Mouse (Mus musculus): ENCODE data around the gene H2afx. TPM values are rescaled to one million over a fixed set of nuclear protein-coding genes. Genes with fewer than 3 reads are reported as not detected.
A peak's percentile ranks its signal among the peaks of the same experiment; 100 is the strongest.

Gene H2afx
- polyA plus RNA-seq, 1 experiment, result 347 TPM

GRCm38 (mm10) chr9:44379862-44380261 is 45.4 kb downstream of the H2afx start:
- peaks cover 25% of the 10 kb centered on the region for H3K79me2 ChIP-seq (ENCODE audit: control insufficient read depth, insufficient read depth)
- H3K79me3 ChIP-seq (ENCODE audit: low read depth), result peaks cover 19% of the 10 kb centered on the region
- peak overlapping the region; percentile 82 for H3K4me3 ChIP-seq (ENCODE audit: insufficient read depth, poor library complexity, severe bottlenecking)
- TF ChIP-seq MAX (IDR thresholded peaks at IDR 0.05) (no peak), FOSL1 (IDR thresholded peaks at IDR 0.05; ENCODE audit: insufficient read depth, low read length, poor library complexity, severe bottlenecking) (no peak), USF1 (IDR thresholded peaks at IDR 0.05; ENCODE audit: low read depth) (no peak), CEBPB (IDR thresholded peaks at IDR 0.05; ENCODE audit: low read depth) (no peak), CTCF (IDR thresholded peaks at IDR 0.05; ENCODE audit: control insufficient read depth, insufficient read depth, insufficient read length) (no peak), MYOD1 (IDR thresholded peaks at IDR 0.05; ENCODE audit: control insufficient read depth, insufficient read length, low read depth) (no peak), MYOG (IDR thresholded peaks at IDR 0.05; ENCODE audit: control insufficient read depth, extremely low read depth, insufficient read length) (no peak)
- H3ac ChIP-seq (ENCODE audit: control insufficient read depth, insufficient read length, low read depth), result peak overlapping the region; percentile 84
- H3K36me3 ChIP-seq (ENCODE audit: control insufficient read depth, insufficient read depth), result peaks cover 36% of the 10 kb centered on the region
- no peaks in the 10 kb centered on the region for H3K27me3 ChIP-seq (ENCODE audit: control insufficient read depth, insufficient read depth, insufficient read length)

GRCm38 (mm10) chr9:44384596-44384995 is 50.1 kb downstream of the H2afx start:
- Histone ChIP-seq H3K79me2 (ENCODE audit: control insufficient read depth, insufficient read depth) (peaks cover 18% of the 10 kb centered on the region), H3K4me3 (ENCODE audit: insufficient read depth, poor library complexity, severe bottlenecking) (no peak overlapping the region), H3K27me3 (ENCODE audit: control insufficient read depth, insufficient read depth, insufficient read length) (no peaks in the 10 kb centered on the region), H3ac (ENCODE audit: control insufficient read depth, insufficient read length, low read depth) (no peak overlapping the region), H3K36me3 (ENCODE audit: control insufficient read depth, insufficient read depth) (peaks cover 82% of the 10 kb centered on the region), H3K79me3 (ENCODE audit: low read depth) (peaks cover 17% of the 10 kb centered on the region)
- no peak for TF ChIP-seq MYOD1 (IDR thresholded peaks at IDR 0.05; ENCODE audit: control insufficient read depth, insufficient read length, low read depth)

Small RNA genes within 50 kb of the gene (microRNA-seq; reads per million reads assigned to microRNA genes)
- gene Gm44335 (ENCODE audit: borderline microRNAs expressed), result not detected

Other genes starting within 250 kb of the H2afx start
- gene Mfrp, start 233.0 kb upstream of the H2afx start, polyA plus RNA-seq (2012; fragmentation: generic; extraction: Trizol), result 0.05 TPM
- gene C1qtnf5, start 227.4 kb upstream of the H2afx start, polyA plus RNA-seq (2012; fragmentation: generic; extraction: Trizol), result 0.15 TPM
- 0.05 TPM for gene Gm49380, start 221.2 kb upstream of the H2afx start, polyA plus RNA-seq (2012; fragmentation: generic; extraction: Trizol)
- gene Rnf26, start 221.2 kb upstream of the H2afx start, polyA plus RNA-seq (2012; fragmentation: generic; extraction: Trizol), result 52.6 TPM
- gene Mcam, start 200.2 kb upstream of the H2afx start, polyA plus RNA-seq (2012; fragmentation: generic; extraction: Trizol), result 21.7 TPM
- gene Cbl, start 100.6 kb upstream of the H2afx start, polyA plus RNA-seq (2012; fragmentation: generic; extraction: Trizol), result 8.2 TPM
- gene Ccdc153, start 94.0 kb upstream of the H2afx start, polyA plus RNA-seq (2012; fragmentation: generic; extraction: Trizol), result 0.04 TPM
- not detected for gene Pdzd3, start 83.2 kb upstream of the H2afx start, polyA plus RNA-seq (2012; fragmentation: generic; extraction: Trizol)
- 3.4 TPM for gene Nlrx1, start 66.1 kb upstream of the H2afx start, polyA plus RNA-seq (2012; fragmentation: generic; extraction: Trizol)
- 0.21 TPM for gene Abcg4, start 46.1 kb upstream of the H2afx start, polyA plus RNA-seq (2012; fragmentation: generic; extraction: Trizol)
- gene Hinfp, start 29.0 kb upstream of the H2afx start, polyA plus RNA-seq (2012; fragmentation: generic; extraction: Trizol), result 9.1 TPM
- gene C2cd2l, start 14.4 kb upstream of the H2afx start, polyA plus RNA-seq (2012; fragmentation: generic; extraction: Trizol), result 18.8 TPM
- gene Dpagt1, start 8.7 kb upstream of the H2afx start, polyA plus RNA-seq (2012; fragmentation: generic; extraction: Trizol), result 34.0 TPM
- gene Hmbs, start 9.5 kb downstream of the H2afx start, polyA plus RNA-seq (2012; fragmentation: generic; extraction: Trizol), result 59.6 TPM
- gene Vps11, start 27.0 kb downstream of the H2afx start, polyA plus RNA-seq (2012; fragmentation: generic; extraction: Trizol), result 26.1 TPM
- gene Hyou1, start 44.8 kb downstream of the H2afx start, polyA plus RNA-seq (2012; fragmentation: generic; extraction: Trizol), result 68.3 TPM
- gene Slc37a4, start 62.2 kb downstream of the H2afx start, polyA plus RNA-seq (2012; fragmentation: generic; extraction: Trizol), result 11.5 TPM
- gene Rps25, start 72.4 kb downstream of the H2afx start, polyA plus RNA-seq (2012; fragmentation: generic; extraction: Trizol), result 2,166 TPM
- gene Trappc4, start 72.9 kb downstream of the H2afx start, polyA plus RNA-seq (2012; fragmentation: generic; extraction: Trizol), result 149 TPM
- gene Ccdc84, start 83.9 kb downstream of the H2afx start, polyA plus RNA-seq (2012; fragmentation: generic; extraction: Trizol), result 17.9 TPM
- not detected for gene Foxr1, start 106.4 kb downstream of the H2afx start, polyA plus RNA-seq (2012; fragmentation: generic; extraction: Trizol)
- gene Upk2, start 120.3 kb downstream of the H2afx start, polyA plus RNA-seq (2012; fragmentation: generic; extraction: Trizol), result 0.04 TPM
- gene Bcl9l, start 148.1 kb downstream of the H2afx start, polyA plus RNA-seq (2012; fragmentation: generic; extraction: Trizol), result 31.4 TPM
- gene Cxcr5, start 227.2 kb downstream of the H2afx start, polyA plus RNA-seq (2012; fragmentation: generic; extraction: Trizol), result not detected

Data from C2C12 (cell line).